21 mouse cellular contexts compared by ENCODE assay signal in genomic region chr14:91865935-91866664, GRCm38 (mm10).
A peak's percentile ranks its signal among the peaks of the same experiment; 100 is the strongest.
DNase-seq lines count a peak whose midpoint lies in the region; ATAC-seq and TF ChIP-seq lines count a peak whose summit lies in the region.
"Had no signal": no experiment of that assay in that cellular context is flagged by ENCODE, and none has a peak within 500 bp of the region (broad histone marks: within the 10 kb centered on the region; RNA-seq: fewer than 3 reads in every experiment).

No protein-coding gene starts in this region.

- WGBS in forebrain, embryonic 12.5 days, result 43% methylated on average over 5 of the region's 5 CpGs
- 36% methylated on average over 5 of the region's 5 CpGs for WGBS in forebrain, embryonic 15.5 days
- WGBS in forebrain, embryonic 13.5 days, result 43% methylated on average over 5 of the region's 5 CpGs
- 15% methylated on average over 5 of the region's 5 CpGs for WGBS in midbrain, embryonic 13.5 days

- H3K27me3 ChIP-seq in forebrain, embryonic 12.5 days, result no peaks in the 10 kb centered on the region
- H3K27me3 ChIP-seq in forebrain, embryonic 15.5 days, result no peaks in the 10 kb centered on the region
- H3K27me3 ChIP-seq in MEL (ENCODE audit: control insufficient read depth in 1 of 2, insufficient read depth in 2 of 2, low read length in 2 of 2), result no peaks in the 10 kb centered on the region
- no peaks in the 10 kb centered on the region for H3K27me3 ChIP-seq in forebrain, embryonic 13.5 days
- H3K27me3 ChIP-seq in midbrain, embryonic 13.5 days, result no peaks in the 10 kb centered on the region
- H3K27me3 ChIP-seq: embryonic facial prominence, embryonic 15.5 days had no signal

- peaks cover 2% of the 10 kb centered on the region; the same call in 1 of the 2 replicates for H3K4me1 ChIP-seq in forebrain, embryonic 12.5 days
- H3K4me1 ChIP-seq in forebrain, embryonic 15.5 days, result no peaks in the 10 kb centered on the region
- H3K4me1 ChIP-seq in MEL (ENCODE audit: control insufficient read depth in 1 of 2, insufficient read depth in 2 of 2, low read length in 2 of 2), result no peaks in the 10 kb centered on the region
- no peaks in the 10 kb centered on the region for H3K4me1 ChIP-seq in forebrain, embryonic 13.5 days
- H3K4me1 ChIP-seq in midbrain, embryonic 13.5 days (replicated peaks), result peaks cover 10% of the 10 kb centered on the region
- H3K4me1 ChIP-seq: embryonic facial prominence, embryonic 15.5 days had no signal

- TF ChIP-seq CTCF in MEL (IDR thresholded peaks at IDR 0.05 in 2 of 3, conservative IDR thresholded peaks at IDR 0.05 in 1 of 3; ENCODE audit: control insufficient read depth in 1 of 3, insufficient read depth in 1 of 3, low read depth in 2 of 3, low read length in 3 of 3, poor library complexity in 1 of 3, severe bottlenecking in 1 of 3), result no peak

- H3K79me2 ChIP-seq in MEL (ENCODE audit: control insufficient read depth, insufficient read depth, low read length, poor library complexity), result no peaks in the 10 kb centered on the region

- no peak overlapping the region for H3K4me3 ChIP-seq in forebrain, embryonic 12.5 days (replicated peaks)
- no peak overlapping the region for H3K4me3 ChIP-seq in forebrain, embryonic 15.5 days
- no peak overlapping the region for H3K4me3 ChIP-seq in MEL (ENCODE audit: control insufficient read depth in 1 of 2, insufficient read depth in 1 of 2, low read depth in 2 of 2, low read length in 2 of 2)
- no peak overlapping the region for H3K4me3 ChIP-seq in forebrain, embryonic 13.5 days
- H3K4me3 ChIP-seq in midbrain, embryonic 13.5 days (replicated peaks), result no peak overlapping the region
- H3K4me3 ChIP-seq: embryonic facial prominence, embryonic 15.5 days; gastrocnemius, adult 2 months had no signal

- no peak for TF ChIP-seq EP300 in MEL (IDR thresholded peaks at IDR 0.05; ENCODE audit: low read depth in 1 of 2, low read length in 2 of 2)

- TF ChIP-seq RAD21 in MEL (IDR thresholded peaks at IDR 0.05; ENCODE audit: low read depth, low read length), result no peak

- 0 out of 2 replicates have a peak, but pooled peaks have one; percentile 39 for ATAC-seq in forebrain, embryonic 12.5 days (ENCODE audit: low FRiP score)
- no peak; the same call in 1 of the 2 replicates for ATAC-seq in forebrain, embryonic 15.5 days (replicated peaks)
- ATAC-seq in forebrain, embryonic 13.5 days, result peak; percentile 55; the same call in 1 of the 2 replicates
- peak; percentile 82 for ATAC-seq in midbrain, embryonic 13.5 days
- ATAC-seq: intestine, postnatal 0 days had no signal

- peak; percentile 13 for DNase-seq in MEL (ENCODE audit: low read depth, low spot score)
- DNase-seq in spleen, postnatal 4 days (ENCODE audit: low spot score in 2 of 2), result no peak
- no peak for DNase-seq in thymus, postnatal 25 days
- DNase-seq: adrenal gland, postnatal 10 days; cerebellum, adult 2 months; gastrocnemius, adult 2 months; heart, adult 11 months; heart, postnatal 4 days; layer of hippocampus, postnatal 36 days; liver; lung, adult 2 months; right cerebral cortex, adult 18-20 months; thymus, postnatal 4 days had no signal

- no peaks in the 10 kb centered on the region for H3K36me3 ChIP-seq in forebrain, embryonic 12.5 days (replicated peaks)
- no peaks in the 10 kb centered on the region for H3K36me3 ChIP-seq in forebrain, embryonic 15.5 days
- no peaks in the 10 kb centered on the region for H3K36me3 ChIP-seq in MEL (ENCODE audit: control insufficient read depth in 1 of 2, insufficient read depth in 2 of 2, low read length in 2 of 2)
- no peaks in the 10 kb centered on the region for H3K36me3 ChIP-seq in forebrain, embryonic 13.5 days (ENCODE audit: poor library complexity, severe bottlenecking)
- H3K36me3 ChIP-seq in midbrain, embryonic 13.5 days, result no peaks in the 10 kb centered on the region
- H3K36me3 ChIP-seq: embryonic facial prominence, embryonic 15.5 days had no signal

- no peak for TF ChIP-seq POLR2A in MEL (IDR thresholded peaks at IDR 0.05; ENCODE audit: control insufficient read depth in 1 of 2, insufficient read depth in 1 of 2, low read depth in 1 of 2, low read length in 2 of 2, poor library complexity in 1 of 2)

- H3K9ac ChIP-seq in forebrain, embryonic 12.5 days, result no peak overlapping the region
- H3K9ac ChIP-seq in forebrain, embryonic 15.5 days (replicated peaks), result no peak overlapping the region
- H3K9ac ChIP-seq in MEL (ENCODE audit: control insufficient read depth, low read depth, low read length, poor library complexity, severe bottlenecking), result no peak overlapping the region
- H3K9ac ChIP-seq in forebrain, embryonic 13.5 days, result no peak overlapping the region
- no peak overlapping the region for H3K9ac ChIP-seq in midbrain, embryonic 13.5 days (replicated peaks)
- H3K9ac ChIP-seq: embryonic facial prominence, embryonic 15.5 days had no signal

- no peak overlapping the region for H3K27ac ChIP-seq in forebrain, embryonic 12.5 days
- no peak overlapping the region for H3K27ac ChIP-seq in forebrain, embryonic 15.5 days (replicated peaks)
- H3K27ac ChIP-seq in MEL (ENCODE audit: control insufficient read depth, low read depth, low read length), result no peak overlapping the region
- no peak overlapping the region for H3K27ac ChIP-seq in forebrain, embryonic 13.5 days
- H3K27ac ChIP-seq in midbrain, embryonic 13.5 days, result no peak overlapping the region
- H3K27ac ChIP-seq: embryonic facial prominence, embryonic 15.5 days; gastrocnemius, adult 2 months; kidney, postnatal 0 days; macrophage had no signal

- no peaks in the 10 kb centered on the region for H3K9me3 ChIP-seq in forebrain, embryonic 12.5 days
- H3K9me3 ChIP-seq in forebrain, embryonic 15.5 days, result no peaks in the 10 kb centered on the region
- no peaks in the 10 kb centered on the region for H3K9me3 ChIP-seq in MEL (replicated peaks; ENCODE audit: insufficient read depth, low read length)
- no peaks in the 10 kb centered on the region for H3K9me3 ChIP-seq in forebrain, embryonic 13.5 days (replicated peaks)
- no peaks in the 10 kb centered on the region for H3K9me3 ChIP-seq in midbrain, embryonic 13.5 days
- H3K9me3 ChIP-seq: embryonic facial prominence, embryonic 15.5 days had no signal

- no peak overlapping the region for H3K4me2 ChIP-seq in forebrain, embryonic 12.5 days
- H3K4me2 ChIP-seq in forebrain, embryonic 15.5 days (replicated peaks), result no peak overlapping the region
- no peak overlapping the region for H3K4me2 ChIP-seq in forebrain, embryonic 13.5 days
- H3K4me2 ChIP-seq in midbrain, embryonic 13.5 days (replicated peaks), result 0 out of 2 replicates have a peak overlapping the region, but pooled peaks have one; percentile 13
- H3K4me2 ChIP-seq: embryonic facial prominence, embryonic 15.5 days had no signal

TF ChIP-seq in MEL, 35 proteins besides CTCF, POLR2A, EP300 and RAD21:
- no peak for TF ChIP-seq SIN3A (IDR thresholded peaks at IDR 0.05; ENCODE audit: low read length)
- no peak for TF ChIP-seq POLR2AphosphoS2 (IDR thresholded peaks at IDR 0.05; ENCODE audit: low read length)
- TF ChIP-seq USF2 (IDR thresholded peaks at IDR 0.05; ENCODE audit: borderline replicate concordance in 1 of 2, insufficient read depth in 1 of 2, low read depth in 1 of 2, low read length in 2 of 2), result no peak
- TF ChIP-seq UBTF (IDR thresholded peaks at IDR 0.05; ENCODE audit: borderline replicate concordance, insufficient read depth, low read depth, low read length), result no peak
- TF ChIP-seq HCFC1 (IDR thresholded peaks at IDR 0.05; ENCODE audit: low read depth, low read length), result no peak
- no peak for TF ChIP-seq GATA1 (IDR thresholded peaks at IDR 0.05; ENCODE audit: low read depth, low read length)
- TF ChIP-seq ELF1 (IDR thresholded peaks at IDR 0.05; ENCODE audit: low read depth, low read length), result no peak
- TF ChIP-seq MXI1 (IDR thresholded peaks at IDR 0.05; ENCODE audit: low read depth, low read length), result no peak
- no peak for TF ChIP-seq KAT2A (conservative IDR thresholded peaks at IDR 0.05; ENCODE audit: low read depth, low read length)
- no peak for TF ChIP-seq JUND (IDR thresholded peaks at IDR 0.05; ENCODE audit: low read depth, low read length)
- TF ChIP-seq CHD1 (IDR thresholded peaks at IDR 0.05; ENCODE audit: low read depth, low read length), result no peak
- no peak for TF ChIP-seq MEF2A (IDR thresholded peaks at IDR 0.05; ENCODE audit: extremely low read depth, insufficient replicate concordance, low read depth, low read length, poor library complexity, severe bottlenecking)
- TF ChIP-seq TBP (IDR thresholded peaks at IDR 0.05; ENCODE audit: low read depth, low read length), result no peak
- no peak for TF ChIP-seq BHLHE40 (IDR thresholded peaks at IDR 0.05; ENCODE audit: borderline replicate concordance, low read depth, low read length)
- no peak for TF ChIP-seq E2F4 (IDR thresholded peaks at IDR 0.05; ENCODE audit: borderline replicate concordance, low read depth, low read length)
- TF ChIP-seq MAZ (IDR thresholded peaks at IDR 0.05; ENCODE audit: low read depth, low read length), result no peak
- no peak for TF ChIP-seq TCF12 (IDR thresholded peaks at IDR 0.05; ENCODE audit: low read depth, low read length)
- TF ChIP-seq ETS1 (IDR thresholded peaks at IDR 0.05; ENCODE audit: low read depth, low read length), result no peak
- TF ChIP-seq ZNF384 (IDR thresholded peaks at IDR 0.05; ENCODE audit: low read depth, low read length), result no peak
- TF ChIP-seq SMC3 (IDR thresholded peaks at IDR 0.05; ENCODE audit: low read depth, low read length), result no peak
